Mouse (Mus musculus): ENCODE results near the gene Cers6.

GRCm38 (mm10) chr2:69020636-69021310 is 159.5 kb downstream of the Cers6 start:
- TF ChIP-seq POLR2A (IDR thresholded peaks at IDR 0.05; ENCODE audit: insufficient read depth, low read depth, low read length) (no peak), CTCF (IDR thresholded peaks at IDR 0.05; ENCODE audit: insufficient read depth, low read depth, low read length) (no peak)

Measured in olfactory bulb, adult 2 months (tissue).